Mouse (Mus musculus) kidney, adult 2 months (tissue): ENCODE data around the gene Zfp598.

Source experiments
- CTCF ChIP-seq: fragments of 200-500 bp; conservative IDR thresholded peaks from 2 replicates; pipeline ENCODE4 v1.5.1; 2011; ENCODE audit warnings: low read depth, mild to moderate bottlenecking, control low read depth, low read length, moderate library complexity, mixed read lengths; ENCODE audit not compliant: insufficient read depth, insufficient read length
- POLR2A ChIP-seq: fragments of 200-500 bp; IDR thresholded peaks from one replicate; pipeline ENCODE4 v1.6.1; 2011; ENCODE audit warnings: low read depth, low read length, control low read depth

DNA sequence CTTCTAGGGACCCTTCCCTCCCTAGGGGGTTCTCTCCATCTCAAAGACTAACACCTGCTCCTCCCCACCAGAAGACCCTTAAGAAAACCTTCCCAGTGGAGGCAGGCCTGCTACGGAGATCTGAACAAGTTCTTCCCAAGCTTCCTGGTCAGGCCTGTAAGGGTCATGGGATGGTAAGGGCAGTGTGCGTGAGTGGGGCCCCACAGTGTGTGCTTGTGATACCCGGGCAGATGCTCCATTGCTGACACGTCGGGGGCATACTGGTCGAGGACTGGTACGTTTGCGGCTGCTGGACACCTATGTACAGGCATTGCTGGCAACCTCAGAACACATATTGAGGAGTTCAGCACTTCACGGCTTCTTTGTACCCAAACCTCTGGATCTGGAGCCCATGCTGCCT lies 29.2 kb downstream of the Zfp598 start:
- TF ChIP-seq CTCF (no peak), POLR2A (no peak)
